Mouse (Mus musculus): ENCODE results near the gene Slc8b1.

- TF ChIP-seq CTCF (IDR thresholded peaks at IDR 0.05) (no peak), POLR2A (IDR thresholded peaks at IDR 0.05; ENCODE audit: insufficient read depth, low read depth, low read length) (no peak), EP300 (IDR thresholded peaks at IDR 0.05; ENCODE audit: insufficient read depth, low read depth, low read length) (no peak)
Observed at GRCm38 (mm10) chr5:120534686-120535075, 23.7 kb downstream of the Slc8b1 start.
